Mouse (Mus musculus) splenic B cell, adult 2 months (primary cell): Measurements from ENCODE around the gene Cend1.

Experiments
- DNase-seq: peaks from one replicate; pipeline ENCODE4 v3.0.0-alpha.2; 2011; ENCODE audit warnings: low read depth, low spot score
- H3K27me3 ChIP-seq: 2 replicates; pipeline ENCODE4 v1.6.1; 2012; ENCODE audit warnings: mild to moderate bottlenecking, low read length, moderate library complexity, mixed read lengths; ENCODE audit not compliant: control insufficient read depth, poor library complexity, insufficient read depth, severe bottlenecking
- H3K36me3 ChIP-seq: 2 replicates; pipeline ENCODE4 v1.6.1; 2012; ENCODE audit warnings: mild to moderate bottlenecking, low read length, moderate library complexity, mixed read lengths; ENCODE audit not compliant: control insufficient read depth, poor library complexity, insufficient read depth, severe bottlenecking

The Cend1 gene

GRCm38 (mm10) chr7:141387807-141388486 is 41.3 kb downstream of the Cend1 start:
- Histone ChIP-seq H3K36me3 (no peaks in the 10 kb centered on the region), H3K27me3 (no peaks in the 10 kb centered on the region)
- no peak for DNase-seq

GRCm38 (mm10) chr7:141381068-141381835 is 48.0 kb downstream of the Cend1 start:
- DNase-seq: no peak
- H3K27me3 ChIP-seq: no peaks in the 10 kb centered on the region
- no peaks in the 10 kb centered on the region for H3K36me3 ChIP-seq

- no peaks in the 10 kb centered on the region for H3K27me3 ChIP-seq
- no peaks in the 10 kb centered on the region for H3K36me3 ChIP-seq
- no peak for DNase-seq
Observed at GRCm38 (mm10) chr7:141379584-141379983, 49.7 kb downstream of the Cend1 start.
